ENCODE assay signal across 9 mouse cellular contexts in the genomic region with DNA sequence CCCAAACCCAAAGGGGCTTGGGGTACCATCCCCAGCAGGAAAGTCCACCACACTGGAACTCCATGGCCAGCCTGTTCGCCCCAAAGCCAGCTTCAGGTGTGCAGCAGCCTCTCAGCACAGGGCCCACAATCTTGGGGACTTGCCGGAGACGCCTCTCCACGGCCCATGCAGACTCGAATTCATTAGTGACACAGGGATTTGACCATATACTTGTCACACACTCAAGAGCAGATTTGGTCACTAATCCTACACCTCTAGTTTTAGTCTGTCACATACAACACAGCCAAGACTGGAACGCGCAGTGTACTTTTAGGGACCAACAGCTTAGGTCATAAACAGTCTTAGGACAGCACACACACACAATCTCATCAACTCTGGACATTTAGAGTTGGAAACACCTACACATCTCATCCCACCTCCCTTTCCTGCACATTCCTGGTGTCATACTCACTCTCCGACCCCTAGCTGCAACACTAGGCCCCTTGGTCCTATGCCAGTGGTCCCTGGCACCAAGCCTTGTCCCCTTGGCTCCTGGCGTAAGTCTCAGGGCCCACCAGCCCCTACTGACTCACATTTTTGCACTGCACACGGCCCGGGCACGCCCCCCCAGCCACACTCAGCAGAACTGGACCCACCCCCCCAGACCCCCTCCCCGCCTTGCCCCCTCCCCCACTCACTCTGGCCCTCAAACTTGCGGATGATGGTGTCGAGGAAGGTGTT. TPM values are rescaled to one million over a fixed set of nuclear protein-coding genes. Genes with fewer than 3 reads are reported as not detected.
DNase-seq lines count a peak whose midpoint lies in the region; ATAC-seq and TF ChIP-seq lines count a peak whose summit lies in the region.
"Had no signal": no experiment of that assay in that cellular context is flagged by ENCODE, and none has a peak within 500 bp of the region (broad histone marks: within the 10 kb centered on the region; RNA-seq: fewer than 3 reads in every experiment).

No protein-coding gene starts in this region.

- H3K9me3 ChIP-seq in embryonic facial prominence, embryonic 10.5 days: no peaks in the 10 kb centered on the region
- no peaks in the 10 kb centered on the region for H3K9me3 ChIP-seq in hindbrain, embryonic 16.5 days (ENCODE audit: control insufficient read depth, low read length)

- peak; percentile 0; the same call in 1 of the 2 replicates for ATAC-seq in hindbrain, embryonic 16.5 days

- peaks cover 88% of the 10 kb centered on the region for H3K27me3 ChIP-seq in embryonic facial prominence, embryonic 10.5 days (replicated peaks; ENCODE audit: low read depth, poor library complexity, severe bottlenecking)
- H3K27me3 ChIP-seq in hindbrain, embryonic 16.5 days (replicated peaks; ENCODE audit: control insufficient read depth, insufficient read depth, low read length): no peaks in the 10 kb centered on the region

- 39% methylated on average over 14 of the region's 15 CpGs for WGBS in embryonic facial prominence, embryonic 10.5 days
- 32% methylated on average over 14 of the region's 15 CpGs for WGBS in hindbrain, embryonic 16.5 days

- no peaks in the 10 kb centered on the region for H3K36me3 ChIP-seq in embryonic facial prominence, embryonic 10.5 days (replicated peaks)
- no peaks in the 10 kb centered on the region for H3K36me3 ChIP-seq in hindbrain, embryonic 16.5 days (ENCODE audit: control insufficient read depth, insufficient read depth, low read length)

- peak overlapping the region; percentile 82 for H3K4me2 ChIP-seq in hindbrain, embryonic 16.5 days (ENCODE audit: low read length)

- H3K9ac ChIP-seq in hindbrain, embryonic 16.5 days (ENCODE audit: low read depth, low read length): peak overlapping the region; percentile 89

- TF ChIP-seq CTCF in layer of hippocampus, adult 2 months (conservative IDR thresholded peaks at IDR 0.05): no peak

- H3K4me1 ChIP-seq in embryonic facial prominence, embryonic 10.5 days: peaks cover 67% of the 10 kb centered on the region
- peaks cover 42% of the 10 kb centered on the region for H3K4me1 ChIP-seq in hindbrain, embryonic 16.5 days (ENCODE audit: control insufficient read depth, insufficient read depth, low read depth, low read length)

- no peak for DNase-seq in layer of hippocampus, adult 2 months (ENCODE audit: low spot score in 2 of 2)
- DNase-seq in layer of hippocampus, postnatal 25 days (ENCODE audit: extremely low spot score in 1 of 2, low spot score in 1 of 2): no peak
- no peak for DNase-seq in embryonic facial prominence, embryonic 10.5 days (ENCODE audit: low spot score)
- peak; percentile 25 for DNase-seq in naive thymus-derived CD4-positive, alpha-beta T cell, adult 2 months (ENCODE audit: low read depth)
- DNase-seq in urinary bladder, adult 2 months (ENCODE audit: low spot score): no peak
- DNase-seq in thymus, postnatal 4 days: no peak
- DNase-seq in ovary, postnatal 36 days (ENCODE audit: low spot score): no peak

- H3K27ac ChIP-seq in layer of hippocampus, adult 2 months: no peak overlapping the region
- H3K27ac ChIP-seq in embryonic facial prominence, embryonic 10.5 days (replicated peaks): peak overlapping the region; percentile 81
- H3K27ac ChIP-seq in hindbrain, embryonic 16.5 days (ENCODE audit: low read depth, low read length): peak overlapping the region; percentile 82

- H3K4me3 ChIP-seq in layer of hippocampus, adult 2 months: peak overlapping the region; percentile 65
- peak overlapping the region; percentile 77 for H3K4me3 ChIP-seq in embryonic facial prominence, embryonic 10.5 days
- peak overlapping the region; percentile 77 for H3K4me3 ChIP-seq in hindbrain, embryonic 16.5 days (ENCODE audit: low read length)

RNA-seq across cellular contexts. Expression of a gene that starts 0.7 kb away (rescaled TPM):
- 10 to 100 TPM; 21.7 to 23.6 TPM for total RNA-seq in layer of hippocampus, adult 2 months (2021)
- 10 to 100 TPM; 20.1 to 21.9 TPM for total RNA-seq in layer of hippocampus, postnatal 25 days (2021)
- 10.9 and 13.7 TPM in 2 replicates for polyA plus RNA-seq in embryonic facial prominence, embryonic 10.5 days (2016; fragmentation: Nextera tagmentation; extraction: Ambion mirVana)
- polyA plus RNA-seq in hindbrain, embryonic 16.5 days (2015; fragmentation: Nextera tagmentation; extraction: Ambion mirVana): 13.0 and 14.0 TPM in 2 replicates
- polyA plus RNA-seq in urinary bladder, adult 2 months (2012; rRNA removed): 56.0 and 70.5 TPM in 2 replicates

RNA-seq across cellular contexts. Expression of a gene that starts 13.9 kb away (rescaled TPM):
- total RNA-seq in layer of hippocampus, adult 2 months (2021): 1 to 10 TPM; 6.6 to 7.8 TPM
- 1 to 10 TPM; 6.7 to 8.4 TPM for total RNA-seq in layer of hippocampus, postnatal 25 days (2021)
- 7.6 and 7.7 TPM in 2 replicates for polyA plus RNA-seq in embryonic facial prominence, embryonic 10.5 days (2016; fragmentation: Nextera tagmentation; extraction: Ambion mirVana)
- 8.6 and 11.0 TPM in 2 replicates for polyA plus RNA-seq in hindbrain, embryonic 16.5 days (2015; fragmentation: Nextera tagmentation; extraction: Ambion mirVana)
- polyA plus RNA-seq in urinary bladder, adult 2 months (2012; rRNA removed): 7.3 and 8.3 TPM in 2 replicates
- total RNA-seq: hematopoietic stem cell, adult 5-6 weeks had no signal

RNA-seq across cellular contexts. Expression of a gene that starts 41.3 kb away (rescaled TPM):
- 1 to 10 TPM; 3.0 to 3.2 TPM for total RNA-seq in layer of hippocampus, adult 2 months (2021)
- 1 to 10 TPM; 2.6 to 3.3 TPM for total RNA-seq in layer of hippocampus, postnatal 25 days (2021)
- 0.69 and 0.83 TPM in 2 replicates for polyA plus RNA-seq in embryonic facial prominence, embryonic 10.5 days (2016; fragmentation: Nextera tagmentation; extraction: Ambion mirVana)
- polyA plus RNA-seq in hindbrain, embryonic 16.5 days (2015; fragmentation: Nextera tagmentation; extraction: Ambion mirVana): 3.6 and 4.6 TPM in 2 replicates
- 3.1 and 5.1 TPM in 2 replicates for polyA plus RNA-seq in urinary bladder, adult 2 months (2012; rRNA removed)

RNA-seq across cellular contexts. Expression of a gene that starts 42.8 kb away (rescaled TPM):
- total RNA-seq in layer of hippocampus, adult 2 months (2021): 10 to 100 TPM; 50.8 to 57.0 TPM
- 10 to 100 TPM; 52.3 to 54.1 TPM for total RNA-seq in layer of hippocampus, postnatal 25 days (2021)
- 53.6 and 57.2 TPM in 2 replicates for polyA plus RNA-seq in embryonic facial prominence, embryonic 10.5 days (2016; fragmentation: Nextera tagmentation; extraction: Ambion mirVana)
- 52.4 and 53.7 TPM in 2 replicates for polyA plus RNA-seq in hindbrain, embryonic 16.5 days (2015; fragmentation: Nextera tagmentation; extraction: Ambion mirVana)
- polyA plus RNA-seq in urinary bladder, adult 2 months (2012; rRNA removed): 24.8 and 28.8 TPM in 2 replicates
